Mouse (Mus musculus) forebrain, embryonic 12.5 days (tissue): ENCODE measurements around the gene Stac3. TPM values are rescaled to one million over a fixed set of nuclear protein-coding genes. Genes with fewer than 3 reads are reported as not detected.

Experiments
- ATAC-seq: fragments of 200-750 bp; cut with Nextera tagmentation; 2 replicates; pipeline ENCODE4 v1.8.0; 2017; ENCODE audit warnings: moderate TSS enrichment; ENCODE audit not compliant: low FRiP score
- H3K27ac ChIP-seq: fragments of 300-500 bp; sonication (generic); 2 replicates; pipeline ENCODE4 v1.5.1; 2016; ENCODE audit warnings: mild to moderate bottlenecking
- H3K27me3 ChIP-seq: fragments of 300-500 bp; sonication (generic); 2 replicates; pipeline ENCODE4 v1.6.1; 2016; ENCODE audit warnings: mild to moderate bottlenecking
- H3K36me3 ChIP-seq: fragments of 300-500 bp; sonication (generic); replicated peaks from 2 replicates; pipeline ENCODE4 v1.6.1; 2016; ENCODE audit warnings: mild to moderate bottlenecking
- H3K4me1 ChIP-seq: fragments of 300-500 bp; sonication (generic); 2 replicates; pipeline ENCODE4 v1.6.1; 2016
- H3K4me2 ChIP-seq: fragments of 300-500 bp; sonication (generic); 2 replicates; pipeline ENCODE4 v1.6.1; 2016; ENCODE audit warnings: mild to moderate bottlenecking, moderate library complexity
- H3K4me3 ChIP-seq: fragments of 300-500 bp; sonication (generic); replicated peaks from 2 replicates; pipeline ENCODE4 v1.5.1; 2016; ENCODE audit warnings: mild to moderate bottlenecking
- H3K9ac ChIP-seq: fragments of 300-500 bp; sonication (generic); 2 replicates; pipeline ENCODE4 v1.6.1; 2016; ENCODE audit warnings: mild to moderate bottlenecking
- H3K9me3 ChIP-seq: fragments of 300-500 bp; sonication (generic); 2 replicates; pipeline ENCODE4 v1.6.1; 2016
- WGBS: fragments of 180-500 bp; shearing (Covaris S2); methylation state at CpG from one replicate; pipeline ENCODE4 v1.1.7; 2016; 5-methylcytosine and 5-hydroxymethylcytosine counted together
- polyA plus RNA-seq: library from polyadenylated mRNA; unstranded; fragments of >200 nt; fragmentation: Nextera tagmentation; extraction: Ambion mirVana; gene quantifications from 2 replicates; pipeline ENCODE4 v1.2.1, GENCODE M21; 2016

Gene Stac3
- polyA plus RNA-seq, 1 experiment from 2014 or later = 1.8 TPM

DNA sequence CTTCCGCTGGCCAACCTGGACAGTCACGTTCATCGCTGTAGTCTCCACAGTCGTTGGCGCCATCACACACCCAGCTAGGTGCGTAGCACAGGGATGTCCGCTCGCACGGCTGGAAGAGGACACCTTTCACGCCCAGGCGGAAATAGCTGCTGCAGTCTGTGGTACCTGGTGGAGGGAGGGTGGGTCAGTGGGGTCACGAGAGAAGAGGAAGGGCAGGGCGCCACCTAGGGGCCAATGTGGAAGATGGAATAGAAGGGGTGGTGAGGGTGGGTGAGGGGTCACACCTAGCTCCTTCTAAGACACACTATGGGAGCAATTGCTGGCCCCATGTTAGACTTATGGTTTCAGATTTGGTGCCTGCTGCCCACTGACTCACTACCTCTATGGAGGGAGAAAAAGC is 55.9 kb downstream of the Stac3 start:
- Histone ChIP-seq H3K36me3 (peaks cover 100% of the 10 kb centered on the region), H3K27me3 (no peaks in the 10 kb centered on the region), H3K4me2 (no peak overlapping the region), H3K4me1 (no peaks in the 10 kb centered on the region), H3K9ac (no peak overlapping the region), H3K27ac (no peak overlapping the region), H3K9me3 (no peaks in the 10 kb centered on the region), H3K4me3 (no peak overlapping the region)
- 88% methylated on average over 13 of the region's 13 CpGs for WGBS
- ATAC-seq = no peak

Other genes starting within 250 kb of the Stac3 start
- 44.1 and 53.1 TPM in 2 replicates for gene Kif5a, start 238.3 kb upstream of the Stac3 start, polyA plus RNA-seq
- gene Dctn2, start 235.3 kb upstream of the Stac3 start, polyA plus RNA-seq = 226 and 229 TPM in 2 replicates
- 18.4 and 21.2 TPM in 2 replicates for gene Mbd6, start 212.7 kb upstream of the Stac3 start, polyA plus RNA-seq
- 177 and 183 TPM in 2 replicates for gene Mars, start 189.9 kb upstream of the Stac3 start, polyA plus RNA-seq
- 0.64 and 1.3 TPM in 2 replicates for gene Arhgap9, start 179.7 kb upstream of the Stac3 start, polyA plus RNA-seq
- gene Gli1, start 159.7 kb upstream of the Stac3 start, polyA plus RNA-seq = 3.2 and 3.6 TPM in 2 replicates
- gene Inhbe, start 147.3 kb upstream of the Stac3 start, polyA plus RNA-seq = 0.06 TPM in 1 of 2 replicates, not detected in the other
- not detected in 2 replicates for gene Inhbc, start 131.3 kb upstream of the Stac3 start, polyA plus RNA-seq
- 37.5 and 40.3 TPM in 2 replicates for gene R3hdm2, start 121.4 kb upstream of the Stac3 start, polyA plus RNA-seq
- 5.9 and 9.0 TPM in 2 replicates for gene Ndufa4l2, start 13.3 kb downstream of the Stac3 start, polyA plus RNA-seq
- 103 and 105 TPM in 2 replicates for gene Shmt2, start 20.8 kb downstream of the Stac3 start, polyA plus RNA-seq
- gene Nxph4, start 32.9 kb downstream of the Stac3 start, polyA plus RNA-seq = 60.0 and 62.4 TPM in 2 replicates
- gene Lrp1, start 119.5 kb downstream of the Stac3 start, polyA plus RNA-seq = 81.4 and 81.8 TPM in 2 replicates
- 4.5 and 5.4 TPM in 2 replicates for gene Stat6, start 141.3 kb downstream of the Stac3 start, polyA plus RNA-seq
- gene Nemp1, start 165.2 kb downstream of the Stac3 start, polyA plus RNA-seq = 10.0 TPM in 2 replicates
- 3.7 and 4.6 TPM in 2 replicates for gene Nab2, start 166.9 kb downstream of the Stac3 start, polyA plus RNA-seq
- gene Myo1a, start 203.5 kb downstream of the Stac3 start, polyA plus RNA-seq = 0.50 and 0.59 TPM in 2 replicates
- gene Tac2, start 222.8 kb downstream of the Stac3 start, polyA plus RNA-seq = not detected in 2 replicates
- gene Zbtb39, start 237.9 kb downstream of the Stac3 start, polyA plus RNA-seq = 5.2 and 6.2 TPM in 2 replicates